Mouse (Mus musculus) skeletal muscle tissue, postnatal 0 days (tissue): ENCODE data around the gene Gm3696. TPM values are rescaled to one million over a fixed set of nuclear protein-coding genes. Genes with fewer than 3 reads are reported as not detected.

ENCODE experiments used
- polyA plus RNA-seq: library from polyadenylated mRNA; unstranded; fragments of >200 nt; fragmentation: Nextera tagmentation; extraction: Ambion mirVana; gene quantifications from 2 replicates; pipeline ENCODE4 v1.2.1, GENCODE M21; 2015

Gm3696 gene
- 1.1 and 1.2 TPM in 2 replicates for polyA plus RNA-seq

DNA sequence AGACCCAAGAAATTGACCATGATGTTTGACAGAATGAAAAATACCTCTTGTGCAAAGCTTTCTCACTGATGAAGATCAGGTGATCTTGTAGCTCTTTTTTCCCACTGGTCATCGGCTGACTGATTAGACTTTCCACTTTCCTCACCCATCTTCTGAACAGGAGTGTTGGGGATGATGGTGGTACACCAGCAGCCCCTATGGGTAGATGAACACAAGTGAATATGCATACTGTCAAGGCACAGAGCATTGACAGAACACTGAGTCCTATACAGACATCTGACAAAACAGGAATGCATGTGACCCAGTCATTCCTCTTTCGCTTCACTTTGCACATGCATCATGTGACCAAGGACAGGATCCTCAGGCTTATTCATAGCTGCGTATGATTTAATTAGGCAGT is at the start of gene Gm3696:
Gene Gm3696, minus strand, starts transcription at position 101 of the 400 bp plus-strand sequence.

DNA sequence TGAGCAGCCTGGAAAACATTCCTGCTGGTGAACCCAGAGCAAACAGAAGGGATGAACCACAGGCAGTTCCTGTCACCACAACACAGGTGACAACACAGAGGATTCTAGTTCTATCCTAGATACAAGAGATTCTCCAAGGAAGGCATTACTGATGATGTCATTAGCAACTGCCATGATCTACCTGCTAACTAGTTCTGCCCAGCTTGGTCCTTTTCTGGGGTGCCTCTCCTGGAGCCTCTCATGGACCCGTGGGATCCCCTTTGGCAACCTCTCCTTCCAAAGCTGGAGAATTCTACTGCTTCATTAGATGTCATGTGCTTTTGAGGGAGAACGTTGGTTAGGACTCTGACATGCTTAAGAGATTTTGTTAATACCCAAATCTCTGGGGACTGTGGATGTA is 24.9 kb upstream of the Gm3696 start, which contains the start of gene Gm6676:
Gene Gm6676, minus strand, starts transcription at position 101 of the 400 bp plus-strand sequence.

DNA sequence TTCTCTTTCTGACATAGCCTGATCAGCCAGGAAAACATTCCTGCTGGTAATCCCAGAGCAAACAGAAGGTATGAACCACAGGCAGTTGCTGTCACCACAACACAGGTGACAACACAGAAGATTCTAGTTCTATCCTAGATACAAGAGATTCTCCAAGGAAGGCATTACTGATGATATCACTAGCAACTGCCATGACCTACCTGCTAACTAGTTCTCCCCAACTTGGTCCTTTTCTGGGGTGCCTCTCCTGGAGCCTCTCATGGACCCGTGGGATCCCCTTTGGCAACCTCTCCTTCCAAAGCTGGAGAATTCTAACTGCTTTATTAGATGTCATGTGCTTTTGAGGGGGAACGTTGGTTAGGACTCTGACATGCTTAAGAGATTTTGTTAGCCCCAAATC is 55.6 kb downstream of the Gm3696 start, which contains the start of gene Gm3685:
Gene Gm3685, minus strand, starts transcription at position 101 of the 400 bp plus-strand sequence.

Other genes with a start within 250 kb of the Gm3696 start
- gene Gm3667, start 210.7 kb downstream of the Gm3696 start, polyA plus RNA-seq = 3.1 and 4.0 TPM in 2 replicates
- not detected in 2 replicates for gene Gm6356, start 126.8 kb downstream of the Gm3696 start, polyA plus RNA-seq
- 0.19 and 0.24 TPM in 2 replicates for gene Gm10406, start 73.2 kb downstream of the Gm3696 start, polyA plus RNA-seq
- gene Gm3685, start 55.7 kb downstream of the Gm3696 start, polyA plus RNA-seq = not detected in 2 replicates
- gene Gm6676, start 24.8 kb upstream of the Gm3696 start, polyA plus RNA-seq = not detected in 2 replicates
- 1.5 and 1.6 TPM in 2 replicates for gene Gm3512, start 73.9 kb upstream of the Gm3696 start, polyA plus RNA-seq
- gene Gm16434, start 93.9 kb upstream of the Gm3696 start, polyA plus RNA-seq = not detected in 2 replicates
- gene Gm3727, start 164.1 kb upstream of the Gm3696 start, polyA plus RNA-seq = not detected in 2 replicates
- 0.09 TPM in 1 of 2 replicates, not detected in the other for gene Gm3739, start 214.4 kb upstream of the Gm3696 start, polyA plus RNA-seq
- not detected in 2 replicates for gene Gm5797, start 231.8 kb upstream of the Gm3696 start, polyA plus RNA-seq